Mouse (Mus musculus) liver, adult 2 months (tissue): Measurements from ENCODE around the gene Krt31. TPM values are rescaled to one million over a fixed set of nuclear protein-coding genes. Genes with fewer than 3 reads are reported as not detected.

Experiments
- DNase-seq: peaks from one replicate; pipeline ENCODE4 v3.0.0-alpha.2; 2011; ENCODE audit warnings: low read depth, low spot score; ENCODE audit errors: extremely low read depth
- H3K27ac ChIP-seq: fragments of 200-500 bp; replicated peaks from 2 replicates; pipeline ENCODE4 v1.5.1; 2012; ENCODE audit warnings: low read depth, mild to moderate bottlenecking, control low read depth, inconsistent platforms, low read length; ENCODE audit not compliant: insufficient read depth
- H3K27me3 ChIP-seq: fragments of 200-500 bp; 2 replicates; pipeline ENCODE4 v1.6.1; 2012; ENCODE audit warnings: mild to moderate bottlenecking, moderate library complexity, low read length, inconsistent platforms; ENCODE audit not compliant: control insufficient read depth, insufficient read depth
- H3K36me3 ChIP-seq: fragments of 200-500 bp; 2 replicates; pipeline ENCODE4 v1.6.1; 2012; ENCODE audit warnings: low read length, inconsistent platforms; ENCODE audit not compliant: control insufficient read depth, insufficient read depth
- H3K4me1 ChIP-seq: fragments of 200-500 bp; 2 replicates; pipeline ENCODE4 v1.6.1; 2011; ENCODE audit warnings: low read length; ENCODE audit not compliant: control insufficient read depth, insufficient read depth
- H3K4me3 ChIP-seq: fragments of 200-500 bp; 2 replicates; pipeline ENCODE4 v1.5.1; 2011; ENCODE audit warnings: low read depth, mild to moderate bottlenecking, control low read depth, low read length, moderate library complexity; ENCODE audit not compliant: insufficient read depth
- H3K79me2 ChIP-seq: fragments of 200-500 bp; 2 replicates; pipeline ENCODE4 v1.6.1; 2012; ENCODE audit warnings: inconsistent platforms, mild to moderate bottlenecking, low read length, moderate library complexity; ENCODE audit not compliant: control insufficient read depth, insufficient read depth
- H3K9ac ChIP-seq: fragments of 200-500 bp; 2 replicates; pipeline ENCODE4 v1.6.1; 2012; ENCODE audit warnings: low read depth, mild to moderate bottlenecking, control low read depth, inconsistent platforms, low read length
- CTCF ChIP-seq: fragments of 200-500 bp; IDR thresholded peaks from 2 replicates; pipeline ENCODE4 v1.5.1; 2011; ENCODE audit warnings: low read depth, low read length, control low read depth
- POLR2A ChIP-seq: fragments of 200-500 bp; IDR thresholded peaks from 2 replicates; pipeline ENCODE4 v1.6.1; 2011; ENCODE audit warnings: low read length, control low read depth; ENCODE audit not compliant: insufficient read depth; ENCODE audit errors: extremely low read depth
- WGBS: fragments of 180-500 bp; shearing (Covaris S2); methylation state at CpG from one replicate; pipeline ENCODE4 v1.1.7; 2018; 5-methylcytosine and 5-hydroxymethylcytosine counted together
- polyA plus RNA-seq: library from polyadenylated mRNA; depleted of rRNA; stranded (reverse); fragments of >200 nt; gene quantifications from 2 replicates; pipeline ENCODE4 v1.2.3, GENCODE M21; 2012
- total RNA-seq: library from RNA; depleted of rRNA; stranded (reverse); fragments of >200 nt; gene quantifications from 2 replicates; pipeline ENCODE4 v1.2.3, GENCODE M21; 2014

Gene Krt31
- total and polyA plus RNA-seq, 2 experiments = not detected

DNA sequence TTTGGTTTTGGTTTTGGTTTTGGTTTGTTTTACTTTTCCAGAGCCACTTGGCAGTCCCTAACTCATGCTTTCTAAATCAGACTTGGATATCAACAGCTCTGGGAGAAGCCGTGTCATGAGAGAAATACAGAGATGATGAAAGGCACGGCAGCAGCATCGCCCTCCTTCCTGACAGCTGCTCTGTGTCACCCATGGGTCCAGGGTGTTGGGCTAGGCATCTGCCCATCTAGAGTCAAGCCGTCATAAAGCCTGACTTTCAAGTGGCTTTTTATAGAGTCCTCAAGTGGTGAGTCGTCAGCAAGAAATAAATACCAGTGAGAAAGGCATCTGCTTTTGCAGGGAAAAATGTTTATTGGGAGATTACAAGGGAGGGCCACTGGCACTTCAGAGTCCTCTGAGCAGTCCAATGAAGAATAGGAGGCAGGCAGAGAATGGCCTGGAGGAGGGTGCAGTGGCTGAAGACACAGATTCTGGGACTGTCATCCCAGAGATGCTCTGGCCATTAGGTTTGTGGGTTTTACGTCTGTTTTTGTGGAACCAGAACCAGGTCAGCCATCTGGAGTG, 4.0 kb downstream of the Krt31 start:
- Histone ChIP-seq H3K4me3 (no peak overlapping the region), H3K27ac (no peak overlapping the region)
- 82% methylated on average over 6 of the region's 6 CpGs for WGBS

DNA sequence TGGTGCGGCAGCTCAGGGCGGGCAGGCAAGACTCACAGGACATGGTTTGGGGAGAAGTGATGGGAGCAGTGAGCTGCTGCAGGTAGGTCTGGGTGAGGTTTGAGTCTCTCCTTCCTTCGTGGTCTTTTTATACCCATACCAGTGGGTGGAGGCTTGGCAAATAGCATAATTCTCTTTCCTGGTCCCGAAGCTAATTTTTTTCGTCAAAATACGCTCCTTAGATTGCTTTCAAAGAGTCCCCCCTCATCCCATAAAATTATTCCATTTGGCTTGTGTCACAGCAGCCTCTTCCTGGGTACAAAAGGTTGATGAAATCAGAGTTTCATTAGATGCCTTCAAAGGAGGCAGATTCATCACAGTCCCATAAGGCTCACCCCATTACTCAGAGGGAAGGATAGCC, 8.9 kb downstream of the Krt31 start, which contains the start of gene Krt34:
TSS of gene Krt34 (minus strand) at position 101 of the 400 bp plus-strand sequence.
- H3K27me3 ChIP-seq = peaks cover 5% of the 10 kb centered on the region; the same call in 1 of the 2 replicates
- no peaks in the 10 kb centered on the region for H3K79me2 ChIP-seq
- H3K4me1 ChIP-seq = no peaks in the 10 kb centered on the region
- no peak within 1 kb of the TSS for H3K9ac ChIP-seq
- DNase-seq = no peak
- no peak within 1 kb of the TSS for H3K27ac ChIP-seq
- 81% methylated on average over 6 of the region's 6 CpGs for WGBS
- H3K4me3 ChIP-seq = no peak within 1 kb of the TSS
- H3K36me3 ChIP-seq = no peaks in the 10 kb centered on the region
- TF ChIP-seq CTCF (no peak), POLR2A (no peak)

More for the DNA sequence above, 4.0 kb downstream of the Krt31 start:
- Histone ChIP-seq H3K79me2 (no peaks in the 10 kb centered on the region), H3K9ac (no peak overlapping the region), H3K36me3 (no peaks in the 10 kb centered on the region), H3K27me3 (0 out of 2 replicates have a peak, but pooled peaks cover 3% of the 10 kb centered on the region), H3K4me1 (no peaks in the 10 kb centered on the region)
- no peak for TF ChIP-seq CTCF
- TF ChIP-seq POLR2A = no peak
- no peak for DNase-seq

- H3K9ac ChIP-seq = no peak within 1 kb of the TSS
- 87% methylated on average over 6 of the region's 6 CpGs for WGBS
- TF ChIP-seq POLR2A (no peak), CTCF (no peak)
- no peak within 1 kb of the TSS for H3K27ac ChIP-seq
- no peak within 1 kb of the TSS for H3K4me3 ChIP-seq
- H3K27me3 ChIP-seq = no peaks in the 10 kb centered on the region
- no peak for DNase-seq
- H3K36me3 ChIP-seq = no peaks in the 10 kb centered on the region
- no peaks in the 10 kb centered on the region for H3K79me2 ChIP-seq
- no peaks in the 10 kb centered on the region for H3K4me1 ChIP-seq
Observed at GRCm38 (mm10) chr11:100029768-100030167, 20.6 kb downstream of the Krt31 start, which contains the start of gene Krt33b. Gene Krt33b, minus strand, starts transcription at chr11:100029868.

DNA sequence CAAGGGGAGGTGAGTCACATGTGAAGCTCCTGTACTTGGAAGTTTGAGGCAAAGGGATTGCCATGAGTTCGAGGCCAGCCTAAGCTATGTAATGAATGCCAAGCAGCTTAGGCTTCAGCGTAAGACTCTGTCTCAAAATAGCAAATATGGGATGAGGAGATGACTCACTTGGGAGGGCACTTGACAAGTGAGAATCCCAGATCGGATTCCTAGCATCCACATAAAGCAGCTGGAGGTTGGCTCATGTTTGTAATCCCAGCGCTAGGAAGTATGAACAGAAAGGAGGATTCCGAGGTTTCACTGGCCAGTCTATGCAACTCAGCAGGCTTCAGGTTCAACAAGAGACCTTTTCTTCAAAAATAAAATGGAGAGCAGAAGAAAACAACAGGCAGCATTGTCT, 28.9 kb downstream of the Krt31 start:
- H3K79me2 ChIP-seq = no peaks in the 10 kb centered on the region
- no peaks in the 10 kb centered on the region for H3K27me3 ChIP-seq
- no peaks in the 10 kb centered on the region for H3K4me1 ChIP-seq
- no peak overlapping the region for H3K27ac ChIP-seq
- H3K4me3 ChIP-seq = no peak overlapping the region
- H3K9ac ChIP-seq = no peak overlapping the region
- no peaks in the 10 kb centered on the region for H3K36me3 ChIP-seq
- TF ChIP-seq CTCF (no peak), POLR2A (no peak)
- WGBS = 69% methylated on average over 5 of the region's 5 CpGs
- DNase-seq = no peak

DNA sequence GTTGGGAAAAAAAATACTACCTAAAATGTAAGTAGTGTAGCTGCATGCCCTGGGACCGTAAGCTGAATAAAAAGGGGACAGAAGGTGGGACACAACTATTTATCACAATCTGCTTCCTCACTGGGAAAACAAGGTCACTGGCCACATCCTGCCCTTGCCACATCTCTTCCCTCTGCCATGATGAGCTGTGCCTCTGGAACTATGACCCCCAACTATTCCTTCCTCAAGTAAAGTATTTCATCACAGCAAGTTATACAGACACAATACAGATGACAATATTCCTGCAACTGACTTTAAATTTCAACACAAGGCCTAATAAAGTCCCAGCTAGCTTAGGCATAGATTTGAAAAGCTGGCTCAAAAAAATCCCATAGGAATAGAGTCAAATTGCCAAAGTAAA, 30.9 kb downstream of the Krt31 start:
- Histone ChIP-seq H3K27me3 (no peaks in the 10 kb centered on the region), H3K36me3 (no peaks in the 10 kb centered on the region), H3K27ac (no peak overlapping the region), H3K4me3 (no peak overlapping the region), H3K9ac (no peak overlapping the region), H3K4me1 (no peaks in the 10 kb centered on the region), H3K79me2 (no peaks in the 10 kb centered on the region)
- WGBS = 74% methylated on average over 1 of the region's 1 CpGs
- TF ChIP-seq POLR2A (no peak), CTCF (no peak)
- no peak for DNase-seq

DNA sequence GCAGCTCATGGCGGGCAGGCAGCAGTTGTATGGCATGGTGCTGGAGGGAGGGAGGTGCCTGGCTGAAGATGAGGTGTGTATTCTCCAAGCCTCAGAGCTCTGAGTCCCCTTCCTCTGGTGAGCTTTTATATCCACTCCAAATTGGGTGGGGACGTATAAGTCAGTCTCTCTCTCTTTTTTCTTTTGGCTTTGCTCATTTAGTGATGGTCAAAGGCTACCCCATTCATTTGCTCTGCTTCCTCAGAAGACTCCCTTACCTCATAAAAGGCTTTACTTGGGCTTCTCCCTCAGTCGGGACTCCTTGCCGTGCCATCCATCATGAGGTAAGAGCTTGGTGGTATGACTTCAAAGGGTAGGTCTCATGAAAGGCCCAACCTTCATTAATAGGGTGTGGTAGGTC, 34.2 kb downstream of the Krt31 start, which contains the start of gene Krt33a:
TSS of gene Krt33a (minus strand) at position 101 of the 400 bp plus-strand sequence.
- H3K9ac ChIP-seq = no peak within 1 kb of the TSS
- H3K79me2 ChIP-seq = no peaks in the 10 kb centered on the region
- 88% methylated on average over 4 of the region's 4 CpGs for WGBS
- no peaks in the 10 kb centered on the region for H3K27me3 ChIP-seq
- TF ChIP-seq POLR2A (no peak), CTCF (no peak)
- H3K27ac ChIP-seq = no peak within 1 kb of the TSS
- no peaks in the 10 kb centered on the region for H3K36me3 ChIP-seq
- no peaks in the 10 kb centered on the region for H3K4me1 ChIP-seq
- H3K4me3 ChIP-seq = no peak within 1 kb of the TSS
- DNase-seq = no peak
